Mouse (Mus musculus) lung, embryonic 14.5 days (tissue): ENCODE measurements at regions not wholly inside any gene's neighbourhood (a gene's known extent, or its start where the extent isn't known, plus 50 kb on each side); places are given as distances from the start of the nearest gene placed in this dataset.

Source experiments
- ATAC-seq: fragments of 200-750 bp; cut with Nextera tagmentation; 2 replicates; pipeline ENCODE4 v1.8.0; 2017; ENCODE audit warnings: mild to moderate bottlenecking, moderate TSS enrichment, moderate library complexity; ENCODE audit not compliant: insufficient read depth
- DNase-seq: peaks from one replicate; pipeline ENCODE4 v3.0.0-alpha.2; 2015
- H3K27ac ChIP-seq: fragments of 300-500 bp; sonication (generic); 2 replicates; pipeline ENCODE4 v1.5.1; 2014; ENCODE audit warnings: low read depth, mild to moderate bottlenecking, moderate library complexity
- H3K27me3 ChIP-seq: fragments of 300-500 bp; sonication (generic); 2 replicates; pipeline ENCODE4 v1.6.1; 2014; ENCODE audit warnings: low read length, control low read depth; ENCODE audit not compliant: insufficient read depth
- H3K36me3 ChIP-seq: fragments of 300-500 bp; sonication (generic); 2 replicates; pipeline ENCODE4 v1.6.1; 2014; ENCODE audit warnings: control low read depth; ENCODE audit not compliant: insufficient read depth
- H3K4me1 ChIP-seq: fragments of 300-500 bp; sonication (generic); 2 replicates; pipeline ENCODE4 v1.6.1; 2014; ENCODE audit warnings: antibody characterized with exemption, control low read depth; ENCODE audit not compliant: insufficient read depth
- H3K4me2 ChIP-seq: fragments of 300-500 bp; sonication (generic); 2 replicates; pipeline ENCODE4 v1.6.1; 2014; ENCODE audit warnings: mild to moderate bottlenecking
- H3K4me3 ChIP-seq: fragments of 300-500 bp; sonication (generic); 2 replicates; pipeline ENCODE4 v1.5.1; 2014; ENCODE audit warnings: low read depth, low read length
- H3K9ac ChIP-seq: fragments of 300-500 bp; sonication (generic); 2 replicates; pipeline ENCODE4 v1.6.1; 2014
- H3K9me3 ChIP-seq: fragments of 300-500 bp; sonication (generic); 2 replicates; pipeline ENCODE4 v1.6.1; 2016; ENCODE audit warnings: low read depth, low read length, control low read depth
- CTCF ChIP-seq: IDR thresholded peaks from 2 replicates; pipeline ENCODE4 v1.5.1; 2016; ENCODE audit warnings: antibody characterized with exemption, low read depth
- WGBS: fragments of 180-500 bp; shearing (Covaris S2); extraction: QIAGEN DNeasy Blood & Tissue Kit; methylation state at CpG from one replicate; pipeline ENCODE4 v1.1.7; 2014; 5-methylcytosine and 5-hydroxymethylcytosine counted together

DNA sequence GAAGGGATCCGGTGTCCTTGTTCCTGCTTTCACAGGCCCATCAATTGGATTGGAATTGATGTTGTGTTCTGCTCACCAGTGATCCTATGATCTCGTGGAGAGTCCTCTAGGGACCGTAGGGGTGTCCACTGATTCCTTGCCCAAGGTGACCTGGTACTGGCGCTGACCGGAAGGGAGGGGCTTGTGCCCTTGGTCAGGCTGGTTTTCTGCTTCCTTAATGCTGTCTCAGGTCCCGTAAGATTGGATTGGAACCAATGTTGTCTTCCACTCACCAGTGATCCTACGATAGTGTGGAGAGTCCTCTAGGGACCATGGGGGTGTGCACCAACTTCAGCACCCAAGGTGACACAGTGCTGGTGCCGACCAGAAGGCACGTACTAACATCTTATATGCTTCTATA, 324.9 kb upstream of the Ptchd4 start:
- 84% methylated on average over 9 of the region's 9 CpGs for WGBS
- H3K27me3 ChIP-seq = no peaks in the 10 kb centered on the region
- no peaks in the 10 kb centered on the region for H3K9me3 ChIP-seq
- H3K4me1 ChIP-seq = no peaks in the 10 kb centered on the region
- H3K4me2 ChIP-seq = no peak overlapping the region
- no peak for TF ChIP-seq CTCF
- H3K27ac ChIP-seq = no peak overlapping the region
- no peak overlapping the region for H3K9ac ChIP-seq
- no peak overlapping the region for H3K4me3 ChIP-seq
- DNase-seq (no peak), ATAC-seq (no peak)
- no peaks in the 10 kb centered on the region for H3K36me3 ChIP-seq

DNA sequence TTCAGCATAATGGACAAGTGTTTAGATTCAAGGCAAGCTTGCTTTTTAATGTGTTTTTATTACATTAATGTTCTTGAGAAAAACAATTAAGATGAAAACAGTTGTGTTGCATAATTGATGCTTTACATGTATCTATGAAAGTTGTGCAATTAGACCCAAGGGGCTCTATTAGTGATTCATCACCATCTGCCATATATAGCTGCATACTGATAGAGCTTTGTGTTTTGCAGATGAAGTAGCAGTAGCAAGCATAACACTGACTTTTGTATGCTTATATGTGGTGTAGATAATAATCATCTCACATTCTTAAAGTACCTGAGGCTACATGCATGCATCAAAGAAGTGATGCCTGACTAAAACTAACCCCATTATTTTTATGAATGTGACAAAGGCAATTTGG, 307.3 kb upstream of the Ptchd4 start:
- H3K9ac ChIP-seq = no peak overlapping the region
- no peak for ATAC-seq
- no peaks in the 10 kb centered on the region for H3K4me1 ChIP-seq
- no peak for TF ChIP-seq CTCF
- no peak for DNase-seq
- H3K27ac ChIP-seq = no peak overlapping the region
- H3K9me3 ChIP-seq = no peaks in the 10 kb centered on the region
- no peaks in the 10 kb centered on the region for H3K27me3 ChIP-seq
- H3K4me2 ChIP-seq = no peak overlapping the region
- H3K36me3 ChIP-seq = no peaks in the 10 kb centered on the region
- H3K4me3 ChIP-seq = no peak overlapping the region

- Histone ChIP-seq H3K27me3 (no peaks in the 10 kb centered on the region), H3K9me3 (no peaks in the 10 kb centered on the region), H3K4me3 (no peak overlapping the region), H3K9ac (no peak overlapping the region), H3K27ac (no peak overlapping the region), H3K4me2 (no peak overlapping the region), H3K4me1 (no peaks in the 10 kb centered on the region), H3K36me3 (no peaks in the 10 kb centered on the region)
- 94% methylated on average over 1 of the region's 2 CpGs for WGBS
- DNase-seq (no peak), ATAC-seq (no peak)
- TF ChIP-seq CTCF = no peak
These were observed 291.5 kb upstream of the Ptchd4 start for GRCm38 (mm10) chr17:42024295-42024694.

- Histone ChIP-seq H3K36me3 (no peaks in the 10 kb centered on the region), H3K4me2 (no peak overlapping the region), H3K27me3 (no peaks in the 10 kb centered on the region), H3K9me3 (no peaks in the 10 kb centered on the region), H3K4me1 (no peaks in the 10 kb centered on the region), H3K27ac (no peak overlapping the region), H3K4me3 (no peak overlapping the region), H3K9ac (no peak overlapping the region)
- no peak for TF ChIP-seq CTCF
- ATAC-seq (no peak), DNase-seq (no peak)
These were observed 288.5 kb upstream of the Ptchd4 start for GRCm38 (mm10) chr17:42027253-42027652.

DNA sequence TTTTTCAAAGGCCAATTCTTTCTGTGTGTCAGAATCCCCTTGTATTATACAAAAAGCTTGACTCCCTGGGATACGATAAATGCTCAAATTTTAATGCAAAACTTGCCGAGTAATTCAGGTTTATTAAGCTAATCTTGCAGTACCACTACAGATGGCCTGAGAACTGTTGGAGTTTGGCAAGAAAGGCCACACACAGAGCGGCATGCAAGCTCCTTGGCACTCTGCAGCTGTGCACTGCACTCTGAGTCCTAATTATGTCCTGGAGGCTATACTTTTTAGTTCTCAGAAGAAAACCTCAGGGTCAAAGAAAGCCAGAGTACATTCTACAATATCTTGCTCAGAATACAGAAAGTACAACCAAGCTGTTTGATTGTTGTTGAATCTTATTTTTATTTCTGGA, 286.3 kb upstream of the Ptchd4 start:
- DNase-seq = no peak
- no peak for TF ChIP-seq CTCF
- no peak overlapping the region for H3K9ac ChIP-seq
- no peaks in the 10 kb centered on the region for H3K27me3 ChIP-seq
- H3K4me3 ChIP-seq = no peak overlapping the region
- H3K9me3 ChIP-seq = no peaks in the 10 kb centered on the region
- H3K36me3 ChIP-seq = no peaks in the 10 kb centered on the region
- H3K27ac ChIP-seq = no peak overlapping the region
- no peak for ATAC-seq
- no peaks in the 10 kb centered on the region for H3K4me1 ChIP-seq
- WGBS = 70% methylated on average over 3 of the region's 3 CpGs
- no peak overlapping the region for H3K4me2 ChIP-seq

- no peak overlapping the region for H3K27ac ChIP-seq
- no peak overlapping the region for H3K9ac ChIP-seq
- WGBS = 83% methylated on average over 2 of the region's 2 CpGs
- DNase-seq (no peak), ATAC-seq (no peak)
- H3K4me1 ChIP-seq = no peaks in the 10 kb centered on the region
- TF ChIP-seq CTCF = no peak
- H3K36me3 ChIP-seq = no peaks in the 10 kb centered on the region
- no peaks in the 10 kb centered on the region for H3K9me3 ChIP-seq
- no peaks in the 10 kb centered on the region for H3K27me3 ChIP-seq
- H3K4me3 ChIP-seq = no peak overlapping the region
- H3K4me2 ChIP-seq = no peak overlapping the region
These were observed 278.7 kb upstream of the Ptchd4 start for GRCm38 (mm10) chr17:42037089-42037488.

DNA sequence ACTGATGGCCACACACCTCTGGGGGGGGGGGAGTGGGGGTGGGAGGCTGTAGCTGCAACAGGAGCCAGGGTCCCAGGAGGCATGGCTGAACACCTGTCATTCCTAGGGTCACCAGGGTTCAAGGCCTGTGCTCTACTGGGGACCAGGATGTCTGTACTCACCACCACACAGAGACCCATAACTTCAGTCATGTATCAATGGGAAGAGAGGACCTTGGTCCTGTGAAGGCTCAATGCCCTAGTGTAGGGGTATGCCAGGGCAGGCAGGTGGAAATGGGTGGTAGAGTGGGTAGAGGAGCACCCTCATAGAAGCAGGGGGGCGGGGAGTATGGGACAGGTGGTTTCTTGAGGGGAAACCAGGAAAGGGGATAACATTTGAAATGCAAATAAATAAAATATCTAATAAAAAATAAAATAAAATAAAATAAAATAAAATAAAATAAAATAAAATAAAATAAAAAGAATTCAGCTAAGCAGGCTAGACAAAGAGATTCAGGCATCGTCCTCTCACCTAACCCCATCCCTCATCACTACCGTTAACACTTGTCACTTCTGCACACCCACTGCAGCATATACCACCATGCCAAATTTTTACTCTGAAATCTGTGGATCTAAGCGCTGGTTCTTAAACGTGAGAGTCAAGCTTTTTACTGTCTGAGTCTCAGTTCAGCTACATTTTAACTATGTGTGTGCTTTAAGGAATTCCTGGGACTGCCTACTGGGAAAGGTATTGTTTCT, 265.8 kb upstream of the Ptchd4 start:
- Histone ChIP-seq H3K4me1 (no peaks in the 10 kb centered on the region), H3K4me3 (no peak overlapping the region), H3K36me3 (no peaks in the 10 kb centered on the region), H3K4me2 (no peak overlapping the region), H3K27me3 (no peaks in the 10 kb centered on the region), H3K9me3 (no peaks in the 10 kb centered on the region), H3K9ac (no peak overlapping the region), H3K27ac (no peak overlapping the region)
- 73% methylated on average over 5 of the region's 5 CpGs for WGBS
- DNase-seq (no peak), ATAC-seq (no peak)
- no peak for TF ChIP-seq CTCF
